Mouse (Mus musculus) limb, embryonic 10.5 days (tissue): Measurements from ENCODE around the gene Raver2. TPM values are rescaled to one million over a fixed set of nuclear protein-coding genes. Genes with fewer than 3 reads are reported as not detected.

ENCODE experiments used
- DNase-seq: peaks from one replicate; pipeline ENCODE4 v3.0.0-alpha.2; 2017; ENCODE audit warnings: low spot score
- H3K27ac ChIP-seq: fragments of 300-500 bp; sonication (generic); 2 replicates; pipeline ENCODE4 v1.5.1; 2016; ENCODE audit warnings: mild to moderate bottlenecking
- H3K27me3 ChIP-seq: fragments of 300-500 bp; sonication (generic); 2 replicates; pipeline ENCODE4 v1.6.1; 2016; ENCODE audit warnings: low read depth, mild to moderate bottlenecking; ENCODE audit not compliant: poor library complexity, severe bottlenecking
- H3K36me3 ChIP-seq: fragments of 300-500 bp; sonication (generic); 2 replicates; pipeline ENCODE4 v1.6.1; 2016; ENCODE audit warnings: mild to moderate bottlenecking, moderate library complexity
- H3K4me1 ChIP-seq: fragments of 300-500 bp; sonication (generic); 2 replicates; pipeline ENCODE4 v1.6.1; 2016
- H3K4me3 ChIP-seq: fragments of 300-500 bp; sonication (generic); 2 replicates; pipeline ENCODE4 v1.5.1; 2016; ENCODE audit warnings: mild to moderate bottlenecking, moderate library complexity
- H3K9me3 ChIP-seq: fragments of 300-500 bp; sonication (generic); replicated peaks from 2 replicates; pipeline ENCODE4 v1.6.1; 2016; ENCODE audit warnings: mild to moderate bottlenecking
- WGBS: fragments of 180-500 bp; shearing (Covaris S2); methylation state at CpG from one replicate; pipeline ENCODE4 v1.1.7; 2016; 5-methylcytosine and 5-hydroxymethylcytosine counted together
- polyA plus RNA-seq: library from polyadenylated mRNA; unstranded; fragments of >200 nt; fragmentation: Nextera tagmentation; extraction: Ambion mirVana; gene quantifications from 2 replicates; pipeline ENCODE4 v1.2.1, GENCODE M21; 2016

Raver2 gene
- polyA plus RNA-seq, 1 experiment from 2014 or later: 8.0 TPM

GRCm38 (mm10) chr4:101164189-101164588, 95.4 kb downstream of the Raver2 start:
- H3K9me3 ChIP-seq: no peaks in the 10 kb centered on the region
- no peaks in the 10 kb centered on the region for H3K27me3 ChIP-seq
- 87% methylated on average over 2 of the region's 2 CpGs for WGBS
- H3K36me3 ChIP-seq: peaks cover 54% of the 10 kb centered on the region
- DNase-seq: no peak
- no peak overlapping the region for H3K4me3 ChIP-seq
- H3K4me1 ChIP-seq: peaks cover 11% of the 10 kb centered on the region
- no peak overlapping the region for H3K27ac ChIP-seq

DNA sequence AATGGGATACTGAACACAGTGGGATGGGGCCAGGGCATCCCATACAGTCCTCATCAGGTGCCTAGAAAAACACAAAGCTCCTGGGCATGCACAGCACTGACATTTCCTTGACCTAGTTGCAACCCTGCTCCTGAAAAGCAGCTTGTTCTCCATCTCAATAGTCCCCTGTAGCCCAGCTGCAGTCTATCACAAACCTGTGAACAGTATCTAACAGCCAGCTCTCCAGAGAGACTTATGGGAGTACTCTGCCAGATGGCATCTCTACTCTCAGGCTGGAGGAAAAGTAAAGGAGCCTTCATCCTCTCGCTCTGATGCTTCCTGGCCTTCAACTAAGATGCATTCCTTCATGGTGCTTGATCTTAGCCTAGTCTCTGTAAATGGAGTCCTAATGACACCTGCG, 95.9 kb downstream of the Raver2 start:
- WGBS: 96% methylated on average over 2 of the region's 2 CpGs
- no peak for DNase-seq
- no peak overlapping the region for H3K27ac ChIP-seq
- no peaks in the 10 kb centered on the region for H3K9me3 ChIP-seq
- peaks cover 51% of the 10 kb centered on the region for H3K36me3 ChIP-seq
- peaks cover 6% of the 10 kb centered on the region for H3K4me1 ChIP-seq
- H3K4me3 ChIP-seq: no peak overlapping the region
- no peaks in the 10 kb centered on the region for H3K27me3 ChIP-seq

DNA sequence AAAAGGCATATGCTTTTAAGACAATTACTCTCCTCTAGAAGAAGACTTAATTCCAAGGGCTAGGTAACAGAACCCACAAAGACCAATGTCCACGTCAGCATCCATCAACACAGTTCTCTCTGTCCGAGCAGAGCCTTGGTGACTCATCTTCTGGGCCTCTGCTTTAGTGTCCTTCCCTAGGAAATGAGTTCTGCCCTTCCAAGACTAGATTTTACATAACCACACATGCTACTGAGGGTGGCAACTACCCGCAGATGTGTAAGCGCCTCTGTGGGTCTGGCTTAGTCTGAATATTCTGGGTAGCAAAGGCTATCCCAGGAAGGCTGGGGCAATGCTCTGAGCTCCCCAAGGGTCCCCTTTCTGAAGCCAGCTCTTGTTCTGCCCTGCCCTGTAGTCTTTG, 97.0 kb downstream of the Raver2 start:
- DNase-seq: no peak
- Histone ChIP-seq H3K4me1 (no peaks in the 10 kb centered on the region), H3K4me3 (no peak overlapping the region), H3K27me3 (no peaks in the 10 kb centered on the region), H3K36me3 (peaks cover 51% of the 10 kb centered on the region), H3K9me3 (no peaks in the 10 kb centered on the region), H3K27ac (no peak overlapping the region)
- WGBS: 84% methylated on average over 4 of the region's 4 CpGs

DNA sequence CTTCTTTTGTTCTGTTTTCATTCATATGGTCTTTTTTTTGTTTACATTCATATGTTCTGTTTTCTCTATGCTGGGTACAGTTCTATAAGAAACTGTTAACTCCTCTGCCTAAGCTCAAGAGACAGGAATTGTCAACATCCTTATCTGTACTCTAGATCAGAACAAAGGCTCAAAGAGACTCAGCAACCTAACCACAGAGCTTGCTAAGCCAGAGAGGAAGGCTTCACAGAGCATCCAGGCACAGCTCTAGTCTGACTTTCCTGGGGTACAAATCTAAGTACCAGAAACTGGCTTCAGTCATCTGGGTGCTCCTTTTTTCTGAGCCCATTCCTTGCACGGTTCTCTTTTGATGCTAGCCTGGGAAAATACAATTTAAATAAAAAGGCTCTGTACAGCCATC, 99.0 kb downstream of the Raver2 start:
- 88% methylated on average over 1 of the region's 1 CpGs for WGBS
- H3K27me3 ChIP-seq: no peaks in the 10 kb centered on the region
- no peak overlapping the region for H3K4me3 ChIP-seq
- H3K9me3 ChIP-seq: no peaks in the 10 kb centered on the region
- H3K36me3 ChIP-seq: peaks cover 42% of the 10 kb centered on the region
- no peak for DNase-seq
- H3K4me1 ChIP-seq: no peaks in the 10 kb centered on the region
- no peak overlapping the region for H3K27ac ChIP-seq

DNA sequence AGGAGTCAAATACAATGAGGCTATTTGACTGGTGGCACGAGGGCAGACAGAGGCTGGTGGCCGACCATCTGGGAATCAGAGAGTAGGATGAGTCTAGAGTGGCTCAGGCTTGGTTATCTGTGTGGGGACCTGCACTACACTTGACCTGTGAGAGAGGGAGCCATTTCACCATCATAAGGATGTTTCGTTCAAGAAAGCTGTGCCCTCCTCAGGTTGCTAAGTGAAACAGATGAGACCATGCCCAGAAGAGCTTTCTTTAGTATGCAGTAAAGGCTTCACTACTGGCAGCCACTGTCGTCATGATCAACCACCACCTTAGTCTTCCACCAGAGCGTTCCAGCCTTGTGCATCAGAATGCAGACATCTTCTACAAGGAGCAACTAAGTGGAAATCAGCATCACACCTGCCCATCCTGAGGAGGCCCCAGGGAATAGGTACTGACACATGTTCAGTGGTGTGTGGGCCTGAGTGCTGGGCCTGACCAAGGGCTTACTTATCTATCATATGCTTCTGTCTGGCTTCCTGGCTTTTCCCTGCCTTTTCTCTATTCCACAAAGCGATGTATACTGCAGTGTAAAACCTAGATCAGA, 99.5 kb downstream of the Raver2 start:
- Histone ChIP-seq H3K4me1 (no peaks in the 10 kb centered on the region), H3K9me3 (no peaks in the 10 kb centered on the region), H3K27ac (no peak overlapping the region), H3K36me3 (peaks cover 37% of the 10 kb centered on the region), H3K27me3 (no peaks in the 10 kb centered on the region), H3K4me3 (no peak overlapping the region)
- 56% methylated on average over 6 of the region's 6 CpGs for WGBS
- no peak for DNase-seq

DNA sequence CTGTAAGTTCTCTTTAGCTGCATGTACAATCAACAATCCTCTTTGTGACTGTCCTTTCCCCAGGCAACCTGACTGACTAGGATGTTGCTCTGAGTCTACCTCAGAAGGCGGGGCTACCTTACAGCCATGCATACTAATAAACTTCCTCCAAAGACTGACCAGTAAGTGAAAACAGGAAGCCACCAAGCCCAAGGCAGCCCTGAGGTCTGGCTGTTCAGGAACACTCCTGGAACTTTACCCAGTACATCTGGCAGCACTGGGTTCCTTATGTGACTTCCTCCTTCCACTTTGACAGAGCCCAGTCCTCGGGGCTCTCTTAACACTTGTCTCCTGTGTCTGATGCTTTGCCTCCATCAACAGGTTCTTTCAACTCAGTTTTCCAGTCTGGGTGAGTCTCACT, 104.0 kb downstream of the Raver2 start:
- no peak for DNase-seq
- H3K27ac ChIP-seq: no peak overlapping the region
- H3K36me3 ChIP-seq: peaks cover 40% of the 10 kb centered on the region
- WGBS: 89% methylated on average over 2 of the region's 2 CpGs
- H3K9me3 ChIP-seq: no peaks in the 10 kb centered on the region
- no peaks in the 10 kb centered on the region for H3K27me3 ChIP-seq
- H3K4me3 ChIP-seq: no peak overlapping the region
- H3K4me1 ChIP-seq: no peaks in the 10 kb centered on the region

DNA sequence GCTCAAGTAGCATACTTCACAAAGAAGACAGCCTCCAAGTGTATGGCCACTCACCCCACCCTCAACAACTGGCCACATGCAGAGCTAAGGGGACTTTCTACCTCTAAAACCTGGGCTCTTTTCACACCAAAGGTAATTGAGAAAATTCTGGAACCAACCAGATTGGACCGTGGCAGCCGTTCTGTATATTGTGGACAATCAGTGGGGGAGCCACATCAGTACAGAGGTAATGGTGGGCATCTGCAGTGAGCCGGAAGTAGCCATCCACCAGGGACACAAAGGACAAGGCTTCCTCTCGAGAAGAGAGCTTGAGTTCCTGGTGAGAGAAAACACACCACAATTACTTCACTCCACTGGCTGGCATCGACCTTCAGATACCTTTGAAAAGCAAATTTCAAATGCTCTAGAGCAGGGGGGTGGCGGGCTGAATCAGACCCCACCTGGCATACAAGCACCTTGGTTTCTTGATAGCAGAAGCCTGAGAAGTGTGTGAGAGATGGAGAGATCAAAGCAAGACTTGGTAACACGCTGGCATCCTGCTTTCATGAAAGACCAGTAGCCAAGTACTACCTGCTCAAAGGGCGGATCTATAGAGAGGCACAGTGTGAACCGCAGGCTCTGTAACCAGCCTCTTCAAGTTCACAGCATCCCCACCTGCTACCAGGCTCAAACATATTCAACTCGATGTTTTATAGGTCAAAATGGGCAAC, 106.3 kb downstream of the Raver2 start:
- 83% methylated on average over 10 of the region's 10 CpGs for WGBS
- DNase-seq: no peak
- peaks cover 46% of the 10 kb centered on the region for H3K36me3 ChIP-seq

DNA sequence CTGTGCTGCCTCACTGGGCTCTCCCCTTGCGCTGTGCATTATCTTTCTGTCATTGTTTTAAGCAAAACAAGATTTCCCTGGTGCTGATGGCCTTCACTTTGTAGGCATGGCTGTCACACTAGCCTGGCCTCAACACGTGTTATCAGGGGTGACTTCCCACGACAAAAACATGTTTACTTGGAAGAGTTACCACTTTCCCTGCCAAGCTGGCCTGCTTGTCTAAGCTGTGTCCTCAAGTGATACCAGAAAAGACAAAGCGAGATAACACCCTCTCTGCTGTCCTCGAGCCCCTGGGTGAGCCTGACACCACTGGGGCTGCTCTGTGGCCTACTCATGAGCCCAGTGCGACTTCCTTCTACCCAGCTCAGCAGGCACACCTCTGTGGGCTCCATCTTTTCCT, 107.3 kb downstream of the Raver2 start:
- 85% methylated on average over 6 of the region's 6 CpGs for WGBS
- Histone ChIP-seq H3K4me3 (no peak overlapping the region), H3K36me3 (peaks cover 36% of the 10 kb centered on the region), H3K4me1 (no peaks in the 10 kb centered on the region), H3K9me3 (no peaks in the 10 kb centered on the region), H3K27me3 (no peaks in the 10 kb centered on the region), H3K27ac (no peak overlapping the region)
- no peak for DNase-seq

More for the DNA sequence above, 106.3 kb downstream of the Raver2 start:
- no peak overlapping the region for H3K27ac ChIP-seq
- H3K9me3 ChIP-seq: no peaks in the 10 kb centered on the region
- no peaks in the 10 kb centered on the region for H3K4me1 ChIP-seq
- no peaks in the 10 kb centered on the region for H3K27me3 ChIP-seq
- H3K4me3 ChIP-seq: no peak overlapping the region

DNA sequence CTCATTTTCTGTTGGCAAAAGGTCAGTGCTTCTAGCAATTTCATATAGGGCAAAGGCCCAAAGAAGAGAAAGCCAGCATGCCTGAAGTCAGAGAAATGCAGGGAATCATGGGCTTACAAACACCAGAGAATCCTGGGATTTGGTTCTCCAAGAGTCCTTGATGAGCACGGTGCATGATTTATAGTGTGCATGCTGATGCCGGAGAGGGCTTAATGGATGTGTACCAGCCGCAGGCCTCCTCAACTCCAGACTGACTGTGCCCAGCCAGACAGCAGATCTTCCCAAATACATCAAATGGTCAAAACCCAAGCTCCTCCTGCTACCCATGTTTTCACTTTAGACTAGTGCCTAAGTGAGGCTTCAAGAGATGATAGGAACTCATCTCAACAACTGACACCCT, 109.0 kb downstream of the Raver2 start:
- Histone ChIP-seq H3K9me3 (no peaks in the 10 kb centered on the region), H3K4me3 (no peak overlapping the region), H3K27ac (no peak overlapping the region), H3K27me3 (no peaks in the 10 kb centered on the region), H3K36me3 (peaks cover 40% of the 10 kb centered on the region), H3K4me1 (no peaks in the 10 kb centered on the region)
- DNase-seq: no peak
- 59% methylated on average over 3 of the region's 3 CpGs for WGBS

DNA sequence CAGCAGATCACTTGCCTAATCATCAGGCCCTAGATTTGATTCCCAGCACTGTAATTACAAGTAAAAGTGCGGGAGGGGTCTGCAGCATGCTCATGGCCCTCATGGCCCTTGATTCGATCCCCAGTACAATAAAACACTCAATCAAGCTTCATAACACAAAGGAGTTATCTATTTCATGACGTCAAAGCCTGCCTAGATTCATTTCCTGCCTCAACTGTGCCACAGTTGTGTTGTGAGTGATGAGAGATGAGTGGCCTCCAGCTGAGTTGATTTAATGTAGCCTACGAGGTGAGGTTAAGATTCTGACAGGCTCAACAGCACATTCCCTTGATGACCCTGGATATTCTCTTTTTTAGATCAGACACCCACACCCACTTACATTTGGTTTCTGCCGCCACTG, 110.3 kb downstream of the Raver2 start:
- Histone ChIP-seq H3K4me3 (no peak overlapping the region), H3K36me3 (peaks cover 42% of the 10 kb centered on the region), H3K27me3 (no peaks in the 10 kb centered on the region), H3K4me1 (no peaks in the 10 kb centered on the region), H3K27ac (no peak overlapping the region), H3K9me3 (no peaks in the 10 kb centered on the region)
- WGBS: 72% methylated on average over 5 of the region's 5 CpGs
- no peak for DNase-seq

DNA sequence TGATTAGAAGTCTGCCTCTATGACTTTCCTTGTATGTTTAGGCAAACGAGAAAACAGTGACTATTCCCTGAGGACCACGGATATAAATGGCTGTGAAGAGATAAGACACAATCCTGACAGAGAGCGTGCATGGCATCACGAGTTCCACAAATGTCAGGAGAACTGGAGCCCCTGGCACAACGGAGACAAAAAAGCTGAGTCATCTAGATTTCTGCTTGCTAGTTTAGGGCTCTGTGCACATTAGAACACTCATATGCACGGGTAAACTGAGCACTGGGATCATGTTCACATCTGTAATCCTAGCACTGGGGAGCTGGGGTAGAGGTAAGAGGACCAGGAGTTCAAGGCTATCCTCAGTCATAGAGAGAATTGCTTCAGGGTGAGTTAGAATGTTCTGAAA, 111.1 kb downstream of the Raver2 start:
- Histone ChIP-seq H3K9me3 (no peaks in the 10 kb centered on the region), H3K36me3 (peaks cover 39% of the 10 kb centered on the region), H3K27me3 (no peaks in the 10 kb centered on the region), H3K27ac (no peak overlapping the region), H3K4me3 (no peak overlapping the region), H3K4me1 (no peaks in the 10 kb centered on the region)
- WGBS: 85% methylated on average over 6 of the region's 6 CpGs
- no peak for DNase-seq

DNA sequence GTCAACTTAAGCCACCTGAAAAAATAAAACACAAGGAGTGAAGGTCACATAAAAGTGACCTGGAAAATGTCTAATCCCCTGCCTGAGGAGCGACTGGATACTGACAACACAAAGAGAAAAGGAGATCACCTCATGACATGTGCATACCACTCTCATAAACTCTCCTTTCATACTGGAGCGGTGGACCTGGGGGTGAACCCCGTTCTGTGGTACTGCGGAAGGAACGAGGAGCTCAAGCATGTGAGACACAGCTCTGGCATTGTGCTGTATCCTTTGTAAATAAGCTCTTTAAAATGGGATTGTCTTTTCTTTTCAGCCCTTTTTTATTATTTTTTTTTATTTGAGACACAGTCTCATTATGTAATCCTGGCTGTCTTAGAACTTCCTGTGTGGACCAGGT, 111.9 kb downstream of the Raver2 start:
- H3K4me1 ChIP-seq: peaks cover 4% of the 10 kb centered on the region; the same call in 1 of the 2 replicates
- no peak overlapping the region for H3K27ac ChIP-seq
- H3K36me3 ChIP-seq: peaks cover 34% of the 10 kb centered on the region
- 86% methylated on average over 5 of the region's 5 CpGs for WGBS
- H3K4me3 ChIP-seq: no peak overlapping the region
- no peak for DNase-seq
- no peaks in the 10 kb centered on the region for H3K9me3 ChIP-seq
- H3K27me3 ChIP-seq: no peaks in the 10 kb centered on the region

GRCm38 (mm10) chr4:101182603-101183011, 113.8 kb downstream of the Raver2 start:
- peaks cover 4% of the 10 kb centered on the region; the same call in 1 of the 2 replicates for H3K4me1 ChIP-seq
- H3K4me3 ChIP-seq: no peak overlapping the region
- no peak overlapping the region for H3K27ac ChIP-seq
- peaks cover 30% of the 10 kb centered on the region for H3K36me3 ChIP-seq
- 65% methylated on average over 9 of the region's 9 CpGs for WGBS
- no peak for DNase-seq
- H3K9me3 ChIP-seq: no peaks in the 10 kb centered on the region
- H3K27me3 ChIP-seq: no peaks in the 10 kb centered on the region
